Mouse (Mus musculus) ES-E14 (cell line): ENCODE data around the gene Slc29a4. TPM values are rescaled to one million over a fixed set of nuclear protein-coding genes. Genes with fewer than 3 reads are reported as not detected.

Experiments
- DNase-seq: peaks from one replicate; pipeline ENCODE4 v3.0.0-alpha.2; 2013; ENCODE audit warnings: low read depth, low spot score
- H3K27ac ChIP-seq: 2 replicates; pipeline ENCODE4 v1.5.1; 2012; ENCODE audit warnings: low read depth, mild to moderate bottlenecking, low read length, moderate library complexity, mixed read lengths; ENCODE audit not compliant: poor library complexity, insufficient read depth, severe bottlenecking
- H3K36me3 ChIP-seq: 2 replicates; pipeline ENCODE4 v1.6.1; 2012; ENCODE audit warnings: mild to moderate bottlenecking, low read length, moderate library complexity, mixed read lengths; ENCODE audit not compliant: control insufficient read depth, poor library complexity, insufficient read depth, severe bottlenecking
- H3K4me1 ChIP-seq, 2 experiments: fragments of 150-350 bp in 1 of 2; sonication (generic) in 1 of 2; 2 replicates each; pipeline ENCODE4 v1.6.1; 2012; ENCODE audit warnings: low read length in 2 of 2, mild to moderate bottlenecking in 1 of 2, mixed read lengths in 1 of 2; ENCODE audit not compliant: control insufficient read depth in 2 of 2, insufficient read depth in 2 of 2, poor library complexity in 1 of 2
- H3K4me3 ChIP-seq, 2 experiments: fragments of 150-350 bp in 1 of 2; sonication (generic) in 1 of 2; 2 replicates each; pipeline ENCODE4 v1.5.1; 2012; ENCODE audit warnings: low read length in 2 of 2, low read depth in 1 of 2, mild to moderate bottlenecking in 1 of 2, mixed read lengths in 1 of 2; ENCODE audit not compliant: insufficient read depth in 1 of 2, poor library complexity in 1 of 2, severe bottlenecking in 1 of 2
- H3K9ac ChIP-seq: 2 replicates; pipeline ENCODE4 v1.6.1; 2012; ENCODE audit warnings: low read depth, mild to moderate bottlenecking, low read length, mixed read lengths; ENCODE audit not compliant: poor library complexity, insufficient read depth, severe bottlenecking
- H3K9me3 ChIP-seq: fragments of 150-350 bp; sonication (generic); 2 replicates; pipeline ENCODE4 v1.6.1; 2012; ENCODE audit warnings: low read depth, mild to moderate bottlenecking, low read length; ENCODE audit not compliant: control insufficient read depth, insufficient read depth
- CHD2 ChIP-seq: IDR thresholded peaks from 2 replicates; pipeline ENCODE4 v1.6.1; 2014; ENCODE audit warnings: mild to moderate bottlenecking, low read depth, low read length, inconsistent platforms
- HCFC1 ChIP-seq: IDR thresholded peaks from 2 replicates; pipeline ENCODE4 v1.6.1; 2012; ENCODE audit warnings: low read length, inconsistent platforms, borderline replicate concordance; ENCODE audit not compliant: insufficient read depth
- MAFK ChIP-seq: IDR thresholded peaks from 2 replicates; pipeline ENCODE4 v1.6.1; 2014; ENCODE audit warnings: mild to moderate bottlenecking, low read depth, low read length, inconsistent platforms; ENCODE audit not compliant: insufficient read depth
- ZC3H11A ChIP-seq: IDR thresholded peaks from 2 replicates; pipeline ENCODE4 v1.6.1; 2012; ENCODE audit warnings: low read depth, mild to moderate bottlenecking, inconsistent platforms, low read length, borderline replicate concordance
- ZNF384 ChIP-seq: IDR thresholded peaks from 2 replicates; pipeline ENCODE4 v1.6.1; 2012; ENCODE audit warnings: low read depth, low read length, inconsistent platforms
- in situ Hi-C, 2 experiments: fragments of 600-800 bp; cut with MboI; formaldehyde crosslinking; loops; one replicate each; pipeline ENCODE4 v1.15.1; 2025; ENCODE audit warnings: low sequenced_read_pairs in 2 of 2, inconsistent platforms in 1 of 2; ENCODE audit not compliant: unreplicated experiment in 2 of 2
- total RNA-seq: library from RNA; depleted of rRNA; stranded (reverse); fragments of 300-350 nt; gene quantifications from 2 replicates; pipeline ENCODE4 v1.2.3, GENCODE M21; 2012

Gene Slc29a4
- total RNA-seq, 1 experiment: 9.4 TPM

GRCm38 (mm10) chr5:142715059-142715458, 22.7 kb downstream of the Slc29a4 start:
- no peak for TF ChIP-seq HCFC1
- TF ChIP-seq MAFK: no peak
- TF ChIP-seq ZNF384: no peak
- TF ChIP-seq CHD2: no peak
- no peak for TF ChIP-seq ZC3H11A
- in situ Hi-C loops: no loop called here
- DNase-seq: no peak
- Histone ChIP-seq H3K4me1 (peaks cover 3 to 25% of the 10 kb centered on the region in 2 experiments; a peak in 3 of 4 replicates), H3K9me3 (no peaks in the 10 kb centered on the region), H3K27ac (no peak overlapping the region), H3K36me3 (peaks cover 2% of the 10 kb centered on the region; the same call in 1 of the 2 replicates), H3K4me3 (no peak overlapping the region), H3K9ac (no peak overlapping the region)

- Histone ChIP-seq H3K4me1 (peaks cover 3 to 25% of the 10 kb centered on the region in 2 experiments; a peak in 3 of 4 replicates), H3K9ac (no peak overlapping the region), H3K9me3 (no peaks in the 10 kb centered on the region), H3K4me3 (no peak overlapping the region), H3K36me3 (peaks cover 2% of the 10 kb centered on the region; the same call in 1 of the 2 replicates), H3K27ac (no peak overlapping the region)
- no peak for TF ChIP-seq HCFC1
- TF ChIP-seq ZNF384: no peak
- no peak for TF ChIP-seq CHD2
- TF ChIP-seq MAFK: no peak
- no peak for TF ChIP-seq ZC3H11A
- no peak for DNase-seq
- in situ Hi-C loops: no loop called here
Measured at GRCm38 (mm10) chr5:142716056-142716455, 23.7 kb downstream of the Slc29a4 start.

- no peaks in the 10 kb centered on the region for H3K9me3 ChIP-seq
- peaks cover 3 to 25% of the 10 kb centered on the region in 2 experiments; a peak in 3 of 4 replicates for H3K4me1 ChIP-seq
- DNase-seq: peak; percentile 75
- in situ Hi-C loops: no loop called here
- no peak overlapping the region for H3K9ac ChIP-seq
- TF ChIP-seq ZC3H11A (peak; percentile 85), CHD2 (no peak)
- no peak overlapping the region for H3K4me3 ChIP-seq
- H3K36me3 ChIP-seq: peaks cover 4% of the 10 kb centered on the region; the same call in 1 of the 2 replicates
- H3K27ac ChIP-seq: no peak overlapping the region
Measured at GRCm38 (mm10) chr5:142718037-142718436, 25.7 kb downstream of the Slc29a4 start.

DNA sequence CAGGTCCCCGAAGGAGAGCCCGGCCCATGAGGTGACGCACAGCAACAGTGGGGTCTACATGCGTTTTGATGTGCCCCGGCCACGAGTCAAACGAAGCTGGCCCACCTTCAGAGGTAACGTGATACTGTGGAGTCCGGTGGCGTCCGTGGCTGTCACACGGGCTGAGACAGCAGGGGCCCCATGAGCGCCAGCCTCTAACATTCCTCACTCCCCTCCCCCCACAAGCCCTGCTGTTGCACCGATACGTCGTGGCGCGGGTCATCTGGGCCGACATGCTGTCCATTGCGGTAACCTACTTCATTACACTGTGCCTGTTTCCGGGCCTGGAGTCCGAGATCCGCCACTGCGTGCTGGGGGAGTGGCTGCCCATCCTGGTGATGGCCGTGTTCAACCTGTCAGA, 26.2 kb downstream of the Slc29a4 start:
- Histone ChIP-seq H3K36me3 (peaks cover 4% of the 10 kb centered on the region; the same call in 1 of the 2 replicates), H3K27ac (no peak overlapping the region), H3K9me3 (no peaks in the 10 kb centered on the region), H3K4me3 (peak overlapping the region in 1 of 2 experiments; percentile 12; a peak in 1 of 4 replicates), H3K9ac (no peak overlapping the region), H3K4me1 (peaks cover 3 to 25% of the 10 kb centered on the region in 2 experiments; a peak in 3 of 4 replicates)
- no peak for DNase-seq
- in situ Hi-C loops: no loop called here
- TF ChIP-seq CHD2 (no peak), ZC3H11A (no peak), MAFK (no peak)

DNA sequence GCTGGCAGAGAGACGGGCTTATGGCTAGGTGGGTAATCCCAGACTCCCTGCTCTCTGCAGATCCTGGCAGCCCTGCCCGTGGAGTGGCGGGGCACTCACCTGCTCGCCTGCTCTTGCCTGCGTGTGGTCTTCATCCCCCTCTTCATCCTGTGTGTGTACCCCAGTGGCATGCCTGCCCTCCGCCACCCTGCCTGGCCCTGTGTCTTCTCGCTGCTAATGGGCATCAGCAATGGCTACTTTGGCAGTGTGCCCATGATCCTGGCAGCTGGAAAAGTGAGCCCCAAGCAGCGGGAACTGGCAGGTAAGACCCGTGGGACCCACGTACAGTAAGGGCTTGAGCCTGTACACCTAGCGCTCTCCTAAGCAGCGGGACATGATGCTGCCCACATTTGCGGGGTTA, 27.6 kb downstream of the Slc29a4 start:
- in situ Hi-C loops: no loop called here
- Histone ChIP-seq H3K27ac (no peak overlapping the region; the same call in 1 of the 2 replicates), H3K9me3 (no peaks in the 10 kb centered on the region), H3K9ac (no peak overlapping the region), H3K4me1 (peaks cover 3 to 27% of the 10 kb centered on the region in 2 experiments; a peak in 3 of 4 replicates), H3K36me3 (peaks cover 4% of the 10 kb centered on the region; the same call in 1 of the 2 replicates), H3K4me3 (no peak overlapping the region)
- no peak for DNase-seq
- TF ChIP-seq CHD2 (no peak), ZNF384 (no peak), ZC3H11A (no peak), HCFC1 (no peak), MAFK (no peak)
